Mouse (Mus musculus) CH12.LX (cell line): ENCODE data around the gene Ubd. TPM values are rescaled to one million over a fixed set of nuclear protein-coding genes. Genes with fewer than 3 reads are reported as not detected.
A peak's percentile ranks its signal among the peaks of the same experiment; 100 is the strongest.

Source experiments
- DNase-seq: peaks from one replicate; pipeline ENCODE4 v3.0.0-alpha.2; 2013; ENCODE audit errors: extremely low read depth
- H3K27ac ChIP-seq: 2 replicates; pipeline ENCODE4 v1.5.1; 2012; ENCODE audit warnings: low read depth, mild to moderate bottlenecking, control low read depth, moderate library complexity; ENCODE audit not compliant: insufficient read depth
- H3K27me3 ChIP-seq: replicated peaks from 2 replicates; pipeline ENCODE3; 2012; ENCODE audit warnings: inconsistent platforms
- H3K36me3 ChIP-seq, 2 experiments: replicated peaks in 1 of 2; 2 replicates each; pipeline versions ENCODE3 to v1.6.1; 2012; ENCODE audit warnings: inconsistent platforms in 1 of 2, low read length in 1 of 2, mild to moderate bottlenecking in 1 of 2, mixed read lengths in 1 of 2, moderate library complexity in 1 of 2; ENCODE audit not compliant: control insufficient read depth in 1 of 2, insufficient read depth in 1 of 2
- H3K4me1 ChIP-seq, 2 experiments: 2 replicates each; pipeline ENCODE4 v1.6.1; 2012; ENCODE audit warnings: inconsistent platforms in 1 of 2, moderate library complexity in 1 of 2; ENCODE audit not compliant: insufficient read depth in 2 of 2, control insufficient read depth in 1 of 2
- H3K4me2 ChIP-seq: 2 replicates; pipeline ENCODE4 v1.6.1; 2012; ENCODE audit warnings: low read depth, mild to moderate bottlenecking, control low read depth; ENCODE audit not compliant: poor library complexity, insufficient read depth, severe bottlenecking
- H3K4me3 ChIP-seq, 3 experiments: fragments of 150-350 bp in 1 of 3; sonication (generic) in 1 of 3; replicated peaks in 1 of 3; 2 replicates each; pipeline versions ENCODE3 to v1.5.1; 2011 to 2012; ENCODE audit warnings: low read depth in 2 of 3, low read length in 2 of 3, mild to moderate bottlenecking in 2 of 3, moderate library complexity in 2 of 3, control low read depth in 1 of 3, improper control_type of control experiment in 1 of 3, inconsistent platforms in 1 of 3, mixed read lengths in 1 of 3; ENCODE audit not compliant: poor library complexity in 1 of 3
- H3K79me2 ChIP-seq: replicated peaks from 2 replicates; pipeline ENCODE4 v1.6.1; 2012; ENCODE audit warnings: mild to moderate bottlenecking, moderate library complexity; ENCODE audit not compliant: control insufficient read depth, poor library complexity, insufficient read depth, severe bottlenecking; ENCODE audit errors: extremely low read depth
- H3K9ac ChIP-seq: 2 replicates; pipeline ENCODE4 v1.6.1; 2012; ENCODE audit warnings: low read depth, mild to moderate bottlenecking, control low read depth, moderate library complexity; ENCODE audit not compliant: insufficient read depth
- H3K9me3 ChIP-seq: replicated peaks from 2 replicates; pipeline ENCODE3; 2012; ENCODE audit warnings: low read length, inconsistent platforms, mixed read lengths
- CTCF ChIP-seq, 2 experiments: IDR thresholded peaks in 1 of 2; conservative IDR thresholded peaks in 1 of 2; 2 replicates each; pipeline ENCODE4 v1.5.1; 2011 to 2012; ENCODE audit warnings: low read depth in 2 of 2, low read length in 2 of 2, improper control_type of control experiment in 1 of 2, inconsistent platforms in 1 of 2, mild to moderate bottlenecking in 1 of 2, moderate library complexity in 1 of 2
- ELF1 ChIP-seq: IDR thresholded peaks from 2 replicates; pipeline ENCODE4 v1.6.1; 2014; ENCODE audit warnings: low read depth, mild to moderate bottlenecking, inconsistent platforms, low read length, improper control_type of control experiment
- GABPA ChIP-seq: IDR thresholded peaks from 2 replicates; pipeline ENCODE4 v1.6.1; 2012; ENCODE audit warnings: low read depth, low read length, improper control_type of control experiment, inconsistent platforms; ENCODE audit not compliant: insufficient replicate concordance
- JUN ChIP-seq: IDR thresholded peaks from 2 replicates; pipeline ENCODE4 v1.6.1; 2011; ENCODE audit warnings: low read depth, mild to moderate bottlenecking, low read length, improper control_type of control experiment, moderate library complexity; ENCODE audit not compliant: insufficient read depth
- JUND ChIP-seq: conservative IDR thresholded peaks from 2 replicates; pipeline ENCODE4 v1.6.1; 2011; ENCODE audit warnings: low read depth, low read length, improper control_type of control experiment
- MAX ChIP-seq: IDR thresholded peaks from 2 replicates; pipeline ENCODE4 v1.6.1; 2011; ENCODE audit warnings: low read length, improper control_type of control experiment
- MEF2A ChIP-seq: IDR thresholded peaks from 2 replicates; pipeline ENCODE4 v1.6.1; 2014; ENCODE audit warnings: low read depth, mild to moderate bottlenecking, inconsistent platforms, low read length, improper control_type of control experiment, borderline replicate concordance
- MXI1 ChIP-seq: IDR thresholded peaks from 2 replicates; pipeline ENCODE4 v1.6.1; 2011; ENCODE audit warnings: mild to moderate bottlenecking, low read depth, low read length, improper control_type of control experiment
- NELFE ChIP-seq: IDR thresholded peaks from 2 replicates; pipeline ENCODE4 v1.6.1; 2011; ENCODE audit warnings: low read depth, low read length, improper control_type of control experiment
- PAX5 ChIP-seq: IDR thresholded peaks from 2 replicates; pipeline ENCODE4 v1.6.1; 2012; ENCODE audit warnings: low read length, inconsistent platforms, mixed read lengths
- UBTF ChIP-seq: IDR thresholded peaks from 2 replicates; pipeline ENCODE4 v1.6.1; 2012; ENCODE audit warnings: low read depth, mild to moderate bottlenecking, inconsistent platforms, low read length, improper control_type of control experiment, moderate library complexity
- USF1 ChIP-seq: IDR thresholded peaks from 2 replicates; pipeline ENCODE4 v1.6.1; 2014; ENCODE audit warnings: low read depth, mild to moderate bottlenecking, inconsistent platforms, low read length, improper control_type of control experiment
- USF2 ChIP-seq: conservative IDR thresholded peaks from 2 replicates; pipeline ENCODE4 v1.6.1; 2011; ENCODE audit warnings: low read depth, low read length, improper control_type of control experiment
- dilution Hi-C: fragments of 300-500 bp; cut with MboI; formaldehyde crosslinking; loops from 2 replicates; pipeline ENCODE4 v1.14.3; 2020; ENCODE audit warnings: low sequenced_read_pairs; ENCODE audit not compliant: extremely low pct_unique_long_range_greater_than_20kb, extremely low pct_ligation_motif_present
- in situ Hi-C: fragments of 300-500 bp; cut with MboI; formaldehyde crosslinking; loops from 3 replicates; pipeline ENCODE4 v1.14.3; 2019; ENCODE audit warnings: low sequenced_read_pairs, low pct_ligation_motif_present, low pct_unique_long_range_greater_than_20kb, mixed read lengths
- polyA plus RNA-seq: library from polyadenylated mRNA; unstranded; fragments of >175 nt; gene quantifications from 2 replicates; pipeline ENCODE4 v1.2.1, GENCODE M21; 2012; ENCODE audit warnings: low read depth; ENCODE audit not compliant: insufficient read length
- total RNA-seq, 2 experiments: library from RNA; depleted of rRNA; stranded (reverse); fragments of 300-350 nt in 1 of 2; fragments of >200 nt in 1 of 2; gene quantifications; 2 replicates each; pipeline ENCODE4 v1.2.3; 2012 to 2014

Ubd gene
- total and polyA plus RNA-seq, 3 experiments = 0.47 TPM; not detected in 2

- Histone ChIP-seq H3K4me3 (no peak overlapping the region), H3K79me2 (no peaks in the 10 kb centered on the region), H3K4me1 (no peaks in the 10 kb centered on the region), H3K27ac (no peak overlapping the region), H3K36me3 (no peaks in the 10 kb centered on the region), H3K9me3 (no peaks in the 10 kb centered on the region), H3K4me2 (no peak overlapping the region), H3K9ac (no peak overlapping the region), H3K27me3 (peaks cover 15% of the 10 kb centered on the region)
- in situ Hi-C loops (loop anchor here (5.0 to 10.0 kb wide), 2 partner anchors 127 to 289 kb away; no protein-coding TSS in a partner anchor), dilution Hi-C loops (no loop called here)
- TF ChIP-seq CTCF (conservative IDR thresholded peaks at IDR 0.05 in 1 of 2, IDR thresholded peaks at IDR 0.05 in 1 of 2; ENCODE audit: low read depth in 2 of 2, low read length in 2 of 2) (peak in 1 of 2 experiments; percentile 12; a peak in 1 of 4 replicates), PAX5 (no peak)
- DNase-seq = no peak
Measured at GRCm38 (mm10) chr17:37203917-37204236, 10.2 kb downstream of the Ubd start.

- in situ Hi-C loops = no loop called here
- no peaks in the 10 kb centered on the region for H3K9me3 ChIP-seq
- no peak overlapping the region for H3K4me3 ChIP-seq
- TF ChIP-seq MXI1 = no peak
- TF ChIP-seq USF1 = no peak
- TF ChIP-seq CTCF (conservative IDR thresholded peaks at IDR 0.05 in 1 of 2, IDR thresholded peaks at IDR 0.05 in 1 of 2; ENCODE audit: low read depth in 2 of 2, low read length in 2 of 2) = no peak
- no peak for TF ChIP-seq UBTF
- TF ChIP-seq JUN = no peak
- TF ChIP-seq ELF1 = no peak
- no peak for TF ChIP-seq MEF2A
- no peak for TF ChIP-seq MAX
- dilution Hi-C loops = no loop called here
- no peak overlapping the region for H3K27ac ChIP-seq
- H3K27me3 ChIP-seq = peaks cover 42% of the 10 kb centered on the region
- no peaks in the 10 kb centered on the region for H3K79me2 ChIP-seq
- H3K9ac ChIP-seq = no peak overlapping the region
- no peak overlapping the region for H3K4me2 ChIP-seq
- H3K36me3 ChIP-seq = no peaks in the 10 kb centered on the region
- DNase-seq = no peak
- H3K4me1 ChIP-seq = peaks cover 0 to 3% of the 10 kb centered on the region in 2 experiments; a peak in 1 of 4 replicates
Measured at GRCm38 (mm10) chr17:37210884-37211768, 17.4 kb downstream of the Ubd start.

GRCm38 (mm10) chr17:37213018-37213417 lies 19.3 kb downstream of the Ubd start, which contains the start of gene Olfr95:
TSS of gene Olfr95 (minus strand) at chr17:37213118.
- DNase-seq = no peak
- Histone ChIP-seq H3K36me3 (no peaks in the 10 kb centered on the region), H3K79me2 (no peaks in the 10 kb centered on the region), H3K4me3 (no peak within 1 kb of the TSS), H3K4me2 (no peak within 1 kb of the TSS), H3K9ac (no peak within 1 kb of the TSS), H3K4me1 (peaks cover 0 to 3% of the 10 kb centered on the region in 2 experiments; a peak in 1 of 4 replicates), H3K27ac (no peak within 1 kb of the TSS), H3K9me3 (peaks cover 2% of the 10 kb centered on the region), H3K27me3 (peaks cover 39% of the 10 kb centered on the region)
- in situ Hi-C loops (no loop called here), dilution Hi-C loops (no loop called here)
- no peak for TF ChIP-seq GABPA
- TF ChIP-seq NELFE = no peak
- no peak for TF ChIP-seq JUND
- no peak for TF ChIP-seq USF2
